Mouse (Mus musculus): ENCODE results near the gene Fam219b.

Fam219b gene

DNA sequence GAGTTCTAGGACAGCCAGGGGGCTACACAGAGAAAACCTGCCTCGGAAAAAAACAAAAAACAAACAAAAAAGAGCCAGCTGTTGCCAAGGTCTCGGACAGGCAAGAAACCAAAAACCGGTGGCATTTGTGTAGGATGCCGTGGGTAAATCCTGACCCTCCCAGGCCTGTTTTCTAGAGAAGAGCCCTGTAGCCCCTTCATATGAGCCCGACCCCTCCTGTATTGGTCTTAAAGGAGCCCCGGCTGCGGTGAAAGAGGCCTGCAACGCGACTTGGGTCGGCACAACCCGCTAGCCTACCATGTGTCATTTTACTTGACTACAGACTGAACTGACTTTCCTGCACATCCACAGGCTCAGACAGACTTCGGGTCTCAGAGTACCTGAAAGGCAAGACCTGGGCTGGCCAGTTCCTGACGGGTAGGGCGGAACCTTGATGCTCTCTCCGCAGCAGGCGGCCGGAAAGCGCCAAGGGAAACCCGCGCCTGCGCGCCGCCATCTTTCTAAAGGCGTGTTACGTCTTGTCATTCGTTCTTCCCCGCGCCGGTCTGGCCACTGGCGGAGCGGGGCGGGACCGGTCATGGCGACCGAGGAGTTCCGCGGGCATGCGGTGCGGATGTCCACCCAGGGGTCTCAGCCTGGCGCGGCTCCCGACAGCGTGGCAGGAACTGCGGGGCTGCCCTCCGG is at the start of gene Fam219b:
TSS of gene Fam219b (plus strand) at position 485 of the 684 bp plus-strand sequence.
- peak; percentile 83 for DNase-seq (ENCODE audit: low spot score)

DNA sequence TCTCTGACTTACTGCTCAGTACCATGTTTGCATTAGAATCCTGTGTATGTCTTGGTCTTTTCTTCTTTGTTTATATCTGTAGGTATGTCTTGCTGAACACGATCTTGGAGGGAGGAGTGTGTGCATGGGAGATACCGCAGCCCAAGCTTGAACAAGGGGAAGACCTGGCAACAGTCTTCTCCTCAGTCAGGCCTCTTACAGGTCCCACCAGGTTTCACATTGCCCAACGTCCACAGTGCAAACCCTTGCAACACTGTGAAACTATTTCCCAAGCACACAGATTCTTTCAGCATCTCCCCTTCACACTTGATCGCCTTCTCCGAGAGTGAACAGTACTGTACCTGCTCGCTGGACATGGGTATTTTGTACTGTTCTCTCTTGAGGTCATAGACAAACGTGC is 49.5 kb upstream of the Fam219b start:
- no peak for DNase-seq (ENCODE audit: low spot score)

DNA sequence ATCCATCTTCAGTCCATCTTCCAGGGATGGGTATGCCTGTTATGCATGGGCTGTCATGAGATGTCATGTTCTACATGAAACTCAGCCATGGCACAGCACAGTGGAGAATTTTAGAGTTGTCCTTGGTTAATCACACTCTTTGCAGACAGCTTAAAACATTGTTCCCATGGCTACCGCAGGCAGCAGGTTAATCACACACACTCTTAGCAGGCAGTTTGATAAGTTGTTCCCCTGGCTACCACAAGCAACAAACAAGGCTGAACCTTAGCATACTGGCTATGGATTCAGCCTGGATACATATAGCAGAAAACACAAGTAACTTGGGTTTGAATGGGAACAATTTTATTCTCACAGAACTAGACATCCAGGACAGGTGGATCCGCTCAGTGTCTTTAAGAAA is 43.8 kb upstream of the Fam219b start:
- DNase-seq (ENCODE audit: low spot score) = no peak

DNA sequence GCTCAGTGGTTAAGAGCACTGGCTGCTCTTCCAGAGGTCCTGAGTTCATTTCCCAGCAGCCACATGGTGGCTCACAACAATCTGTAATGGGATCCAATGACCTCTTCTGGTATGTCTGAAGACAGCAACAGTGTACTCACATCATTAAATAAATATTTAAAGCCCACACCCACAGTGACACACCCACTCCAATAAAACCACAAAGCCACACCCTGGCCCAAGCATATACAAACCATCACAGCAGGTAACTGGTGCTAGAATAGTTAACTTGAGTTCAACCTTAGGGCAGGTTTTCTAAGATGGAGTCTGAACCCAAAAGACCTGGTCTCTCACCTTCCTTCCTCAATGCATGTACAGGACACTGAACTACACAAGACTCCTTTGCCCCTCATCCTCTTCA is 42.4 kb upstream of the Fam219b start:
- DNase-seq (ENCODE audit: low spot score) = no peak

DNA sequence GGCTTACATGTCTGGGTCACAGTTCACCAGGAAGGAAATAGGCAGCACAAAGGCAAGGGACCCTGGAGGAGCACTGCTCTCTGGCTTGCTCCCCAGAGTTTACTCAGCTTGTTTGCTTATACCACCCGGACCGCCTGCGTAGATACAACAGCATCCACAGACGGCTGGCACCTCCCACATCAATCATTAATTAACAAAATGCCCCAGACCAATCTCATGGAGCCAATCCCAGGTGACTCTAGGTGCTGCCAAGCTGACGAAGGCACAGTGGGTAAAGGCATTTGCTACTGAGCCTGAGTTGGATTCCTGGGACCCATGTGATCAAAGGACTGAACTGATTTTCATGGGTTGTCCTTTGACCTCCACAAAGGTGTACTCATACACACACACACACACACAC is 40.1 kb upstream of the Fam219b start:
- DNase-seq (ENCODE audit: low spot score) = no peak

DNA sequence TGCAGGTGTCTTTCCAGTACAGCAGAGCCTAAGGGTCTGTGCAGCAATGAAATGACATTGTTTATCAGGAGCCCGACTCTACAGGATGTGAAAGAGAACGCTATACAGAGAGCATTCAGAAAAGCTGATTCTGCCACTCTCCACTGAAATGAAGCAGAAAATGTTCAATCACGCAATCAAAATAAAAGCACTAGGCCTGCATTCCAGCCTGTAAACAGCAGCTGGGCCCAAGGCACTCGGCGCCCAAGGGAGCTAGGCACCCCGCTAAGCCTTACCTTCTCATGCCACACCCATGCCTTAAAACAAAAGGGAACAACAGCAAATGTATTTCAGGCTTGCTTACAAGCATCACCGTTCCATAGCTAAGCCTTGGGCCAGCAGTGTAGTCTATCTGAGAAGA is 38.8 kb upstream of the Fam219b start:
- no peak for DNase-seq (ENCODE audit: low spot score)

DNA sequence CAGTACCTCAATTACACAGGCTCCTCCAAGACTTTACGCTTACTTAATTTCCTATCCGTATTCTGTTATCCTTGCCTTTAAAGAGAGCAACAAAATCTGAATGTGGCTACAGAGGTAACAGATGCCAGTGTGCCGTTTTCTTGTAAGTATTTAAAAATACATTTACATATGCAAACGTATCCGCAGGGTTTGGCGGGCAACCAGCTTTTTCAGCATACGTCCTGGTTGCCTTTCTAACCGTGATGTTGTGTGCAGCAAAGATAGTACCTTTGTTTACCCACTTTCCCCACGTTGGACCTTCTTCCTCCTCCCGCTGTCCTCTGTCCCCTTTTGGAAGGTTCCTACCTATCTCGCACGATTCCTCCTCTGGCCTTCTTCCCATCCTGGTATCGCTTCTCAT is 35.9 kb upstream of the Fam219b start:
- DNase-seq (ENCODE audit: low spot score) = no peak

DNA sequence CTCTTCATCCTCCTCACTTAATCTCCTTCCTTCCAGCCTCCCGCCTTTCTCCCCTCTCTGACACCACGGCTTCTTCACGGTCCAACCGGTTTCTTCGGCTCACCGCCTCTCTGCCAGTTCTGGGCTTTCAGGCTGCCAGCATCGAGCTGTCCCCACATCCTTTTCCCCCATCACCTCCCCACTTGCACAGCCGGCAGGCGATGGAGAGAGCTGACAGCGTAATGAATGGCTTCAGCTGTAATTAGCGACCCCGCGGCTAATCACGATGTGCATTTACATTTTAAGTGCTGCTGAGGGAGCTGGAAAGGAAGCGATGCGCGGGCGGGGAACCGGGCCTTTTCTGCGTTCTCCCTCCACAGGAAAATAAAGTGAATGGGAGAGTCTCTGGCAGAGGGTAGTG is 35.5 kb upstream of the Fam219b start:
- DNase-seq (ENCODE audit: low spot score) = no peak

DNA sequence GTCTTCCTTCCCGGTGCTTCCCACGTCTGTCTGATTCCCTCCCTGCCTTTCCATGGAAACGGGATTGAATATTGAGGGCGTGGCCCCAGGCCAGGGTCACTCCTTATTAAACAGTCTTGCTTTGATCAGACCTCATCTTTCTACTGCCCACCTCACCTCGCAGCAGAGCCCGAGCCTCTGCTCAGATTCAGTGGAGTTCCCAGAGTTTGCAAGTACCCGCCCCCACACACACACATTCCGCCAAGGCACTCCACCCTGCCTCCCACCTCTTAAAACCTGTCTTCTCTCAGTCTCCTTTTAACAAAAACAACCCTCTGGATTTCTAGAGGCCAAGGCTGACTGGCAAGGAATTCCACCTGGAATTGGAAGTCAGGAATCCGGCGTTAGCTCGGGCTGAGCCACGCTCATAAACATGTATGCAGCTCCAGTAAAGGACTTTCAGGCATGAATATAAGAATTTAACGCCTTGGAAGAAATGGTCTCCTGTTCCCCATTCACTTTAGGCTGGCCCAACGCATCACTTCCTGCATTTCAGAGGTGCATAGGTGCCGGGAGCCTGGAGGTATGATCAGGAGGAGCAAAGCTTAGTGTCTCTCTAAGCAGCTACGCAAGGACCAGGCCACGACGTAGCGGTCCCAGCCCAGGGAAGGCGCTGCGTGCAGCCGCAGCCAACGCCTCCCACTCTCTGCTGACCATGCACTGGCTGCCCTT is 34.3 kb upstream of the Fam219b start:
- DNase-seq (ENCODE audit: low spot score) = no peak

DNA sequence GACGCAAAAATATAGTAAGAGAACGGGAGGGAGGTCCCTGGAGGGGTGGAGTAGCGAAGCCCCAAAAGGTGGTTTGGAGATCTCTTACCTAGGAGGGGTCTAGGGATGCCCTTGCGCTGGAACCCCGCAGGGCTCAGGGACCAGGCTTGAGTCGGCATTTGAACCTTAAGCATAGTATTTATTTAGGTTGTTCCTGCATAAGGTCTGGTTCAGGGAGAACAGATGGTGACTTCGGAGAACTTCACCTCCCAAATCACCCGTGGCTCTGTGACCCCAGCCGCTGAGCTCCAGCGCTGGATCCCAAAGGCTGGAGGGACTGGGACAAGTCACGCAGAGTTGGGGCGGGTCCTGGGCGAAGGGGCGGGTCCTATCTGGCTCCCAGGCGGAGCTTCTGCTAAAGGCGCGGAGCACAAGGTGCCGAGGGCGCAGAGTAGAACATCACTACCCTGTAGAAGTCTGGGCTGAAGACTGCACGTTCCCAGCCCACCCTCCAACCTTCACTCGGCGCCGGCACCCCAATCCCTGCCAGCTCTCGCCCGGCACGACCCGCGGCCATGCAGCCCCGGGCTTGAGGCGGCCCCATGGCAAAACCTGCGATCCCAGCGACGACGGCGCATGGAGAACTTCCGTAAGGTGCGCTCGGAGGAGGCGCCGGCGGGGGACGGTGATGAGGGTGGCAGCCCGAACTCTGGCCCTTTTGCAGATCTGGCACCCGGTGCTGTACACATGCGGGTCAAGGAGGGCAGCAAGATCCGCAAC is 33.5 kb upstream of the Fam219b start, which contains the start of gene Rpp25:
TSS of gene Rpp25 (plus strand) at position 405 of the 759 bp plus-strand sequence.
- DNase-seq (ENCODE audit: low spot score) = no peak

DNA sequence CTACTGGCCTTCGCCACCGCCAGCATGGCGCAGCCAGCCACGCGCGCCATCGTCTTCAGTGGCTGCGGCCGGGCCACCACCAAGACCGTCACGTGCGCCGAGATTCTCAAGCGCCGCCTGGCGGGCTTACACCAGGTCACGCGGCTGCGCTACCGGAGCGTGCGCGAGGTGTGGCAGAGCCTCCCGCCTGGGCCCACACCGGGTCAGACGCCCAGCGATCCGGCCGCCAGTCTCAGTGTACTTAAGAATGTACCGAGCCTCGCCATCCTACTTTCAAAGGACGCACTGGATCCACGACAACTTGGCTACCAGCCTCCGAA is 33.0 kb upstream of the Fam219b start:
- peak; percentile 34 for DNase-seq (ENCODE audit: low spot score)

DNA sequence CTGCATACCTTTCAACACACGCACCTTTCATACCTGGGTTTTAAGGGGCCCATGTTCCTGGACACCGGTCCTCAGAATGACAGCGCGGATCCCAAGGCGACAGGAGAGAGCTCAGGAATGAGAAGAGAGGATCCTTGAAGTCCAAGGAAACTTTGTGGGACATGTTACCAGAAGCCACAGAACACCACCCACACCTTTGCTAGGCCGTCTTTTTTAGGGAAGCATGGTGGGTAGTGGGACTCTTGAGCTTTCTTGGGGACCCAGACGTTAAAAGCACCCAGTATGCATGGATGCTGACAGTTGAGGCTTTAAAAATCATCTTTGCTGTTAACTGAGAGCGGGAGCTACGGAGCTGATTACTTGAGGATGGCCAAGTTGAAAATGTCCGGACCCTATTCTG is 32.4 kb upstream of the Fam219b start:
- DNase-seq (ENCODE audit: low spot score) = no peak

DNA sequence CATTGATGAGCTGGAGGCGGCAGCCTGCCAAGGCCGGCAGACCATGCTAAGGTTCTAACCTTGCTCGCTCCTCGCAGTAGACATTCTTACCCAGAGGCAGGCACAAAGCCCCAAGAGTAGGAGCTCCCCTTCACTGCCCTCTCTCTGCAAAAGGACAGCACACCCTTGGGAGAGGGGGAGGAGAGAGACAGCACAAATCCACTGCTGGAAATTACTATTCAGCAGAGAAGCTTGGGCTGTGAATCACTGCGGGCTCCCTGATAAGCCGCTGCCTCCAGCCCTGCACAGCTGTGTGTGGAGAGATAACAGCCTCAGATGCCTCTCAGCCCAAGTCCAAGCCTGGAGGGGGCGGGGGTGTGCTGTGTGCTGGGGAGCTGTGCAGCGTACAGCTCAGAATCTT is 31.6 kb upstream of the Fam219b start:
- DNase-seq (ENCODE audit: low spot score) = peak; percentile 53

DNA sequence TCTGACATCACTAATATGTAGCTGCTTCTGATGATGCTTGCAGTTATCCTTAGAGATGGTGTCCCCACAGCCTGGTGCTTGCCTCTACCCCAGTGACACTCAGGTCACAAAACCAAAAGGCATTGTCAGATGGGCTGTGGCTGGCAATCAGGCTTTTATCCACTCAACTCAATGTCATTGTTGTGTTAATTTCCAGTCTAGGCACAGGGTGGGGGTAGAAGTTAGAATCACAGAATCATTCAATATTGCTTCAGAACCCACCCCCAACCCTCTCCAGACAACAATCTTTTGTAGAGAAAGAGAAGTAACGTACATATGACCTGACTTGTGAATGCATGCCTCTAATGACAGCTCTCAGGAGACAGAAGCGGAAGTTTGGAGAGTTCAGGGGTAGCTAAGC is 26.8 kb upstream of the Fam219b start:
- DNase-seq (ENCODE audit: low spot score) = no peak

DNA sequence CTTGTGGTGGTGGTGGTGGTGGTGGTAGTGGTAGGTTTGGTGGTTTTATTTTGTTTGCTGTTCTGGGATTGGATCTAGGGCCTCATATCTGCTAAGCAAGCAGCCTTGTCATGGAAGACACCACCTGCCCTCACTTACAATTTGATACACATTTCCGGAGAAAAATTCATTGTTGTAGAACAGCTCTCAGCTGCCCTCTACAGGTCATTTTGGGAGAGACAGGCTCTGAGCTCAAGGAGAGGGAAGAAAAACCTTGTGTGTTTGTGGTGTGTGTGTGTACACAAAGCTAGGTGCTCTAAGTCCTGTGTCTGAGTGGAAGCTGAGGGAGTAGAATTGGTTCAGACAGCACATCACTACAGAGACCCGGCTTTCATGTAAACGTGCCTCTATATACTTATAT is 20.2 kb upstream of the Fam219b start:
- DNase-seq (ENCODE audit: low spot score) = peak; percentile 59

DNA sequence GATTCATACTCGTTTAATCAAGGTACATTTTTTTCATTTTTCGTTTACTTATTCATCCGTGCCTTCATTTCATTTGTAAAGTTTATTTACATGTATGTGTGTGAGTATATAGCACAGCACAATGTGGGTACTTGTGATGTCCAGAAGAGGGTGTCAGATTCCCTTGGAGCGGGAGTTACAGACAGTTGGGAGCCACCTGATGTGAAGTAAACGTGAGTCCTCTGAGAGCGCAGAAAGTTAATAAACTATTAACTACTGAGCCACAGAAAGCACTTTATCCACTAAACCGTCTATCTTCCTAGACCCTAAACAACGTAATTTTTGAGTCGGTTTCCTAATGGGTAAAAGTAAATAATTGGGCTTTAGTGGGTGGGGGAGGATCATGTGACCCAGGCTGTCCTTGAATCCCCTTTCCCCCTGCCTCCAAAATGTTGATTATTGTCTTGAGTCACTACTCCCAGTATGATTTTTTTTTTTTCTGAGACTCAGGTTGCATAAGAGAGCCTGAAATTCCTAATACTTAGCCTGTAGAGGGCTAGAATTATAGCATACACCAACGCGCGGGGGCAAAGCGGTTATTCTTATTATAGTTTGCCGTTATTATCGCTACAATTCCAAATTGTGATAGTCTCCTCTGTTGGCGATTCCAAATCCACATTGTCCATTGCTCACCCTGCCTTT is 16.8 kb upstream of the Fam219b start:
- no peak for DNase-seq (ENCODE audit: low spot score)

DNA sequence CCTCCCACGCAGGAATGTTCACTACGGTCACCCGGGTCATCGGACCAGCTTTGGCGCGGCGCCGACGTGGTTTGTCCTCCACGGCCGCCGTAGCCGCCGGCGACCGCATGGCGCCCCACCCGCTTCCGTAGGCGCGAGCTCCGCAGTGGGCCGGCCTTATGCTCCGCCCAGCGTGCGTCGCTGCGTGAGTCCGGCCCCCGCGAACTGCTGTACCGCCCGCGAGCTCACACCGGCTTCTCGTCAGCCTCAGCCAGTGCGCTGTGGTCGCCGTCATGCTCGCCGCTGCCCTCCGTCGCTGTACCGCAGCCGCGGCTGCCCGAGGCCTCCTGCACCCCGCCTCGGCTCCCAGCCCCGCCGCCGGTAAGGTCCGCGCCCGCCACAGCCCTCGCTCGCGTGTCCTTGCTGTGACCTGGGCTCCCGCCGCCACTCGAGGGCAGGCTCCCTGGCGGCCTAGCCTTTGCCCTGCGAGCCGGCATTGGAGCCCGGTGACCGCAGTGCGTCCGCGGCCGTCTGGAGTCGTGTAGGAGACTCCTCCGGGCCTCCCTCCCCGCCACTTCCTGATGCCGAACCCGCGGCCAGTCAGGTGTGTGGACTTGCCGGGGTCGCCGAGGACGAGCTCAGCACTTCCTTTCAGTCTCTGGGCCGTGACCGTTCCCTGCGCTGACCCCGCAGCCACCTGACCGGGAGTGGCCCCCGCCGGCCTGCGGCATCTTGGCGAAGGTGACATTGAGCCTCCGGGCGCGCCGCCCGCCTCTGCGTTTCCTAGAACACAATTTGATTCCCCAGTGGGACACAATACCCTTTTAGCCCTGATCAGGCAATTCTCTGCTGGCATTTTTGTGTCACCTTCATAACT is 16.0 kb upstream of the Fam219b start, which contains the start of gene Cox5a:
TSS of gene Cox5a (plus strand) at position 219 of the 856 bp plus-strand sequence.
- DNase-seq (ENCODE audit: low spot score) = peak; percentile 84

DNA sequence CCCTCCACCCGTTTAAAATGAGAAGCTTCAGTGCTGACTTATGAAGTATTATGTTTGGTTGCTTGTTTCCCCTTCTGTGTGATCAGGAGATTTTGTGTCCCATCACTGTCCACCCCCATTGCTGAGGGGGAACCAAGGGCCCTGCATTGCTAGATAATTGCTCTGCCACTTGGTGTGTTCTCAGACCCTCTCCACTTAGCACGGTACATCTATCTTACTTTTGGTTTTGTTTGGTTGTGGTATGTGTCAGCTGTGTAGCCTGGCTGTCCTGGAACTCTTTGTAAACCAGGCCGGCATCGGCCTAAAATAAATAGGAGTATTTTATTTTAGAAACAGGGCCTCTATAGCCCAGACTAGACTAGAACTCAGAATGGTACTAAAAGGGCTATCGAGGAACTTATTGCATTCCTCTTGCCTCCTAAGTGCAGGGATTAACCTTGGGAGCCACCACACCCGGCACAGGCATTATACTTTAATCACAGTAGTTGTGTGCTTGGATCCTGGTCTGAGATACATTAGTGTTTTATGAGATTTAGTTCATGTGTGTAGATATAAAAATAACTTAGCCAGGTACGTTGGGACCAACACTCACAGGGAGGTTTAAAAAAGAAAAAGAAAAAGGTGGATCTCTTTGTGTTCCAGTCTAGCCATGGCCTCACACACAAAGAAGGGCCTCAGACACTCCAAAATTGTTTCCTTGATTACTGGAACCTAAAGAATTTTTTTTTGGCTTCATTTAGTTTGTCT is 15.0 kb upstream of the Fam219b start:
- no peak for DNase-seq (ENCODE audit: low spot score)

DNA sequence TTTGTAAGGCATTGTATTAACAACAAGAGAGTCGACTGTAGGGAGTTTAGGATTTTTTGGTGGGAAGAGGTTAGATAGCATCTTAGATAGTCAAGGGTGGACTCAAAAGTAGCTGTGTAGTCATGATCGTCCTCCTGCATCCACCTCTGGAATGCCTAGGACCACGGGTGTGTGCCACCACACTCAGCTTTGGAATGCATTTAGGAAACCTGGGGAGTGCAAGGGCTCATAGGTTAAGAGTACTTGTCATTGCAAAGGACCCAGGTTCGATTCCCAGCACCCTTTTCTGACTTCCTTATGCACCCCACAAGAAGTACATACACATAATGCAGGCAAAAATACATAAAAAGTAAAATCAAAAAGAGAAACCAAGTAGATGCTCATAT is 14.5 kb upstream of the Fam219b start:
- no peak for DNase-seq (ENCODE audit: low spot score)

DNA sequence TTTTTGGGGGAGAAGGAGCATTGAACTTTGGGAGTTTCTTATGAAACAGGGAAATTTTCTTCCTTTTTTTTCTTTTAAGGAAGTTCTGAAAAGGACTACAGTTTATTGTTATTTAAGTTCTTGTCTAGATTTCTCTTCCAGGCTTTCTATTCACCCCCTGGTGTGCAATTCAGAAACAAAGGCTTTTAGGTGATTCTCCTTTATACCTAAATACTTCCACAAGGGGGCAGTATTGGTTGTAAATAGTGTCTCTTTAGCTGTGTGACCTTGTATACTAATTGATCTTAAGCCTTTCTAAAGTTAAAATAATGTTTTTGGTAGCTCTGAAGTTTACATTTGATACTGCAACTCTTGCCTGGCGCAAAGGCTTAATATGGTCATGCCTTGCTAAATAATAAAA is 13.6 kb upstream of the Fam219b start:
- no peak for DNase-seq (ENCODE audit: low spot score)

DNA sequence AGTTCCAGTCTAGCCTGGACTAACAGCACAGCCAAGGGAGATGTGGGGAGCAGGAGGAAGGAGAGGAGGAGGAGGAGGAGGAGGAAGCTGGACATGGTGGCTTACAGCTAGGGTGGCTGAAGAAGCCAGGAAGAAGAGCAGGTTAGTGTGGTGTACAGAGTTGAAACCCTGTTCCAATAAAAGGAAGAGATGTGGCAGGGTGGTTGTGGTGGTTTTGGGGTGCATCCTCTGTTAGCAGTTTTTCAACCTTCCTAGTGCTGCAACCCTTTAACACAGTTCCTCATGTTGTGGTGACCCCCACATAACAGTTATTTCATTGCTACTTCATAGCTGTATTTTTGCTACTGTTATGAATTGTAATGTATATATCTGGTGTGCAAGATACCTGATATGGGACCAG is 12.9 kb upstream of the Fam219b start:
- DNase-seq (ENCODE audit: low spot score) = no peak
